Comparison of ENCODE assay signal across 16 mouse cellular contexts in genomic region chr1:176404128-176404527, GRCm38 (mm10).
"Had no signal": no experiment of that assay in that cellular context is flagged by ENCODE, and none has a peak within 500 bp of the region (broad histone marks: within the 10 kb centered on the region; RNA-seq: fewer than 3 reads in every experiment).

No protein-coding gene starts in this region.

- H3K27me3 ChIP-seq: neural tube, embryonic 13.5 days; neural tube, embryonic 15.5 days; stomach, embryonic 15.5 days had no signal

- DNase-seq: retina, postnatal 1 day; right cerebral cortex, adult 18-20 months; right cerebral cortex, postnatal 14 days; right cerebral cortex, postnatal 25 days; right cerebral cortex, postnatal 4 days; spleen, adult 18-20 months; thymus, adult 18-20 months; thymus, adult 2 months; thymus, postnatal 14 days; thymus, postnatal 25 days; thymus, postnatal 36 days; thymus, postnatal 4 days had no signal

- H3K4me2 ChIP-seq: neural tube, embryonic 13.5 days; neural tube, embryonic 15.5 days; stomach, embryonic 15.5 days had no signal

- H3K4me3 ChIP-seq: neural tube, embryonic 13.5 days; neural tube, embryonic 15.5 days; stomach, embryonic 15.5 days had no signal

- H3K36me3 ChIP-seq: neural tube, embryonic 13.5 days; neural tube, embryonic 15.5 days; stomach, embryonic 15.5 days had no signal

- H3K27ac ChIP-seq: neural tube, embryonic 13.5 days; neural tube, embryonic 15.5 days; stomach, embryonic 15.5 days; stomach, postnatal 0 days had no signal

- H3K9ac ChIP-seq: neural tube, embryonic 13.5 days; neural tube, embryonic 15.5 days; stomach, embryonic 15.5 days had no signal

- H3K4me1 ChIP-seq: neural tube, embryonic 13.5 days; neural tube, embryonic 15.5 days; stomach, embryonic 15.5 days had no signal

- H3K9me3 ChIP-seq: neural tube, embryonic 13.5 days; neural tube, embryonic 15.5 days; stomach, embryonic 15.5 days had no signal
